Mouse (Mus musculus): ENCODE results near the gene Il4ra.

Il4ra gene

DNA sequence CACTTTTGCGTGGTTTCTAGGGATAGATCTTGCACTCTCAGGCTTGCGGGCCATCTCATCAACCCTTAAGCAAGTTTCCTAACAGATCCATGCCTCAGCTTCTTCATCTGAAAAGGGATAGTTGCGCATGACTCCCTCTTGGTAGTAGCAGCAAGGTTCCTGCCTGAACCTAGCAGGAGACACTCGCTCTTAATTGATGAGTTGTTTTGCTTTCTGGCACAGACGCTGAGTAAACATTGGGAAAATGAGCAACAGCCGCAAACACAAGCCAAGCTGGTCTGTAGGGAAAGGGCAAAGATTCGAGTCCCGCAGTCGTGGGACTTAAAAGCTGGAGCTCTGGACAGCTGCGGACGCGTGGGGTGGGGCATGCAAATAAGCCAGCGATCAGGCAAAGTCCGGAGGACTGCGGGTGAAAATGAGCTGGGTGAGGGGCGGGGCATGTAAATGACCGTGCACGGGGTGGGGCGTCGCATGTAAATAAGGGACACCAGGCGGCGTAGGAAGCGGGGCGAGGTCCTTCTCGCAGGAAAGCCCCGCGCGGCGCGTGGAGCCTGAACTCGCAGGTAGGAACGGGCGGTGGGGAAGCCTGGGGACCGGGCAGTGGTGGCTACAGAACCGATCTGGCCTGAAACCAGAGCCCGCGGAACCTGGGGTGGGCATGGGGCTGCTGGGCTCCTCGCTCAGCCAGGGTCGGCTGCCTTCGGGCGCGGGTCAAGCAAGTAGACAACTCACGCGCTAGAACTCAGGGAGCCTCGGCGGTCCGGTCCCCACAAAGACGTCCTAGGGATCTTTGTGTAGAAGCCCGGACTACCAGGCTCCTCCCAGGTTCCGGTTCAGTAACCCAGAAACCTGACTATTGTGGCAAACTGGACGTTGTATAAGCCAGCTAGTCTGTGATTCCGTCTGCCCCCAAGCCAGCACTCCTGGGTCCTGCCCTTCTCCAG lies at the start of gene Il4ra:
TSS of gene Il4ra (plus strand) at position 355 of the 944 bp plus-strand sequence.
- DNase-seq (ENCODE audit: low spot score) = peak; percentile 95

GRCm38 (mm10) chr7:125503374-125504092 lies 48.4 kb upstream of the Il4ra start:
- DNase-seq (ENCODE audit: low spot score) = no peak

DNA sequence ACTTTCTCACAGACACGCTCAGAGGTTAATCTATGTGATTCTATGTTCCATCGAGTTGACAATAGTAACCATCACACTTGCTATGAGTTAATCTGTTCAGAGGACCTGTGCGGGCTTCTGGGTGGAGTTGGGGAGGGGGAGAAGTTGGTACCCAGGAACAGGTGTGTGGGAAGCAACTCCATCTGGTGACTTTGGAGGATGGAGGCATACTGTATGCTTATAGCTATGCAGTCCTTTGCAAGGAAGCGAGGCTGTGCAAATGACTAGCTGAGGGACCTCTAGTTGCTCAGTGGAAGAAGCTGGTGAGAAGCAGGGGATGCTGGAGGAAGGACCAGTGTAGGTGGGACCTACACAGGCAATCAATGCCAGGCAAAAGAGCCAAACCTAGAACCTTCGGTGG lies 47.3 kb upstream of the Il4ra start:
- no peak for DNase-seq (ENCODE audit: low spot score)

DNA sequence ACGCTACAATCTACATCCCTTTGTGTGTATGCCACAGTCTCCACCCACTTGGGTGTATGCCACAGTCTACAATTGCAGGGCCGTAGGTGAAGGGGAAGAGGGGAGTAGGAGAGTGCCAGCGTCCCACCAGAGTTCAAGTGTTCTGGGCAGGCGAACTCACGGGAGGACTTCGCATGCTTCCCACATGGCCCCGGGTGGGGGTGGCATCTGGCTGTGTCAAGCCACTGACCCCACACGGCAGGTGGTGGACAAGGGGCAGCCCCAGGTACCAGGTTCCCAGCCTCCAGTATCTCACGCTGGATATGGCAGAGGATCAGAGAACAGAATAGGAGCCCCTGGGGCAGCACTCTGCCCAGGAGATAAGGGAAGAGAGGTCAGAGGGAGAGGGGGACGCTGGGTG lies 46.4 kb upstream of the Il4ra start:
- DNase-seq (ENCODE audit: low spot score) = no peak

GRCm38 (mm10) chr7:125507279-125507678 lies 44.6 kb upstream of the Il4ra start:
- DNase-seq (ENCODE audit: low spot score) = no peak

GRCm38 (mm10) chr7:125511432-125511831 lies 40.5 kb upstream of the Il4ra start:
- no peak for DNase-seq (ENCODE audit: low spot score)

DNA sequence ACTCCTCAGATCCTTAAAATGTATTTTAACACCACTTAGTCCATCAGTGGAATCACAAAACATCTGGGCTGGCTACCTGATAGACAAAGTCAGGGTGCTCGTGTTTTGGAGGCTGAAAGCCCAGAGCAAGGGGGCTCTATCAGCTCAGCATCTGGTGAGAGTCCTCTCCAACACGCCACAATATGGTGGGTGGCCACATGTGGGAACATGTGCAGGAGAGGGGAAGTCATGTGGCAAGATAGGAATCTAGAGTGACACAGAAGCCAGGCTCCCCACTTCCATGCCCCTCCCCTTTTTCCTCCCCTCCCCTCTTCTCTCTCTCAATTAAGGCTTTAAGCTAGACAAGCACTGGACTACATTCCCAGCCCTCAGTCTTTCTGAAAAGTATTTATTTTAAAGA lies 40.1 kb upstream of the Il4ra start:
- DNase-seq (ENCODE audit: low spot score) = no peak

- no peak for DNase-seq (ENCODE audit: low spot score)
These were observed 36.7 kb upstream of the Il4ra start for GRCm38 (mm10) chr7:125515081-125515853.

DNA sequence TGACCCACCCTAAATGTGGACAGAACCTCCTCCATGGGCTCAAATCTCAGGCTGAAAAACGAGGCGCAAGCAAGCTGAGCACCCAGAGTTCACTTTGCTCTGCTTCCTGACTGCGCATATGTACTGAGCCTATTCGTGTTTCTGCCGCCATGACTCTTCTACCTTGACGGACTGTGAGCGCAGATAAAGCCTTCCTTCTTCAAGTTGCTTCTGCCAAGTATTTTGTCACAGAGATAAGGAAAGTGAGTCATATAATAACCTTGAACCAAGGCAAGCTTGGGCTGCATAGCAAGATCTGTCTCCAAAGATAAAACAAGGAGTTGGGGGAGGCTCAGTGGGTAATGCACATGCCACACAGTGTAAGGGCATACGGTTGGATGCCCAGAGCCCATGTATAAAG lies 35.2 kb upstream of the Il4ra start:
- DNase-seq (ENCODE audit: low spot score) = no peak

DNA sequence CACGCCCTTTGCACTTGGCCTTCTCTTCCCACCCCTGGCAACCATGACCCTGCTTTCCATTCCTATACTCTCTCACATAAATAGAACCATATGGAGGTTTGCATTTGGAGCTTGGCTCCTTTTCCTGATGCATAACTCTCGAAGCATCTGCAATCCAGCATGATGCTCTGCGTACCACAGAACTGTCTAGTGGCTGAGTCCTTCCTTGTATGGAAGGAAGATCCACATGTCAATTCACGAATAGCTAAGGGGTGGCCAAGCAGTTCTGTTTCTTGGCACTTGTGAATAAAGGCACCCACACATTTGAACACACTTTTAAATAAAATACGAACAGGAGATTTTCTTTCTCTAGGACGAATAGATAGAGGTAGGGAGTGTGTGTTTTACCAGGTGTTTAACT lies 34.5 kb upstream of the Il4ra start:
- DNase-seq (ENCODE audit: low spot score) = no peak

GRCm38 (mm10) chr7:125519715-125520114 lies 32.2 kb upstream of the Il4ra start:
- no peak for DNase-seq (ENCODE audit: low spot score)

GRCm38 (mm10) chr7:125523051-125523450 lies 28.9 kb upstream of the Il4ra start:
- DNase-seq (ENCODE audit: low spot score) = no peak

DNA sequence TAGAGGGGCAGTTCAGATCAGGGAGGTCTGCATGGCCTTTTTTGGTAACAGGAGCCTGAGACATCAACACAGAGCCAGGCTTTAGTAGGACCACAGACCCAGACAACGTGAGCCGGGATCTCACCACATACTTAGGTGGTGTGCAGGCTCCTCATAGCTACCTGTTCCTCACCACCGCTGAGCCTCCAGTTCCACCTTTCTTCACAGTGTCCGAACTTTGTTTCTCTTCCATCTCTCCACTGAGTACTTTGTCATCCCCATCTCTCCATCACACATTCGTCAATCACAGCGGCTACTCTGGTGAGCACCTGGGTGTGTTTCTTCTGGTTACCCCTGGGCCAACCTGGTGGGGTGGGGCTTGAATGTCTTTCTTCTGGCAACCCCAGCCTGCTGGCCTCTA lies 24.7 kb upstream of the Il4ra start:
- no peak for DNase-seq (ENCODE audit: low spot score)

DNA sequence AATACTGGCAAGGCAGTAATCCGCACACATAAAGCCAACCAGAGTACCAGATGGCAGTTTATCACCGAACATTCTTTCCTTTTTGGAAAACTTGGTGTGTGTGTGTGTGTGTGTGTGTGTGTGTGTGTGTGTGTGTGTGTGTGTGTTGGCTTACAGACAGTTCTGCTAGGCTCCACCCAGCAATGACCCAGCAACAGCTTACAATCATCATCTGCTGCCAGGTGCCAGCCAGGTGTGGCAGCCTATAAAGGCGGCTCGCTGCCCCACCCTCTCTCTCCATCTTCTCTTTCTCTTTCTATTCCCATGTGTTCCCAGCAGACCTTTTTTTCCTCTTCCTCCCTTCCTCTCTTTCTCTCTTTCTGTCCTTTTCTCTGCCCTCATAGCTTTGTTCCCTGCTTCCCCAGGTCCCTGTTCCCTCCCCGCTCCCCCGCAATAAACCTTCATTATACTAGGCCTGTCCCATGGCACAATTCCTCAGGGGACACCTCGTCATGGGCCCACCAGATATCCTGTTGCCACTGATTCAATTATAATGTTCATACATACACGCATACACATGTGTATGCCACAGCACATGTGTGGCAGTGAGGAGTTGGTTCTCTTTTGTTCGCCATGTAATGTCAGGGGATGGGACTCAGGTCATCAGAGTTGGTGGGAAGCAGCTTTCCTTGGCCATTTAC lies 23.9 kb upstream of the Il4ra start:
- DNase-seq (ENCODE audit: low spot score) = no peak

- DNase-seq (ENCODE audit: low spot score) = no peak
These were observed 12.6 kb upstream of the Il4ra start for GRCm38 (mm10) chr7:125539351-125539750.

DNA sequence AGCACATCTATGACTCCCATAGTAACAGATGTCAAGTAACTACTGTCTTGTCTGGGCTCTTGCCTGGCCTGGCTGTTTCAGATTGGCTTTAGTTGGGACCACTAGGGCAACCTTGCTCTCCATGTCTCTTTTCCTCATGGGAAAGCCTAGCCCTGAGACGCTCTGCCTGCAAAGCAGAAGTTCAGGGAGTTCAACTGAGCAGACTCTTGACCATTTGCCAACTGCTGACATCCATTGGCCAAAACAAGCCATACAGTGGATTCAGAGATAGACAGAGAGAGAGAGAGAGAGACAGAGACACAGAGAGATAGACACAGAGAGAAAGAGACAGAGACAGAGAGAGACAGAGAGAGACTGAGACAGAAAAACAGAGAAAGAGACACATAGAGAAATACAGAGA lies 10.9 kb upstream of the Il4ra start:
- no peak for DNase-seq (ENCODE audit: low spot score)

GRCm38 (mm10) chr7:125541821-125542220 lies 10.1 kb upstream of the Il4ra start:
- no peak for DNase-seq (ENCODE audit: low spot score)

GRCm38 (mm10) chr7:125542335-125543050 lies 9.4 kb upstream of the Il4ra start:
- no peak for DNase-seq (ENCODE audit: low spot score)

- DNase-seq (ENCODE audit: low spot score) = no peak
These were observed 8.4 kb upstream of the Il4ra start for GRCm38 (mm10) chr7:125543497-125543896.

DNA sequence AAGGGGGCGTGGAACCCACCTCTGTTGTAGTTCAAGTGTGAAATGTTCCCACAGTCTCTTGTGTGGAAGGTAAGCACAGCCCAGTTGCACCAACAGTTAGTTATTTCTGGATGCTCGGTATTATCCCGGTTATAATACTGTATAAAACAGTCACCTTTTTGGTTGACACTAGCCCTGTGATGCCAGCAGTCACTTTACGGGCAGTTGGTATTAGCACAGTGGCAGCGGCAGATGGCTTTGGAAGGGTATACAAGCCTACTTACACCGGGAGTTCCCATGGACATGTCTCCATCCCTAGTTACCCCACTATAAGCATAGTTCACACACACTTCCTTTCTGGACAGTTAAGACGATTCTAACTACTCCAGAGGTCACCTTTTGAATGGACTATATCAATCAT lies 6.6 kb upstream of the Il4ra start:
- no peak for DNase-seq (ENCODE audit: low spot score)

GRCm38 (mm10) chr7:125546727-125547126 lies 5.2 kb upstream of the Il4ra start:
- DNase-seq (ENCODE audit: low spot score) = no peak

Data from yolk sac, embryonic 10.5 days (tissue).